Mouse (Mus musculus) kidney, adult 11 months (tissue): ENCODE measurements around the gene Brat1.
"Not testable (repeated sequence)": the region's sequence is repeated elsewhere in the genome, so short reads cannot be mapped to it uniquely, and the experiment has no call there.

Experiments used
- DNase-seq: peaks from one replicate; pipeline ENCODE4 v3.0.0; 2022

Brat1 gene

DNA sequence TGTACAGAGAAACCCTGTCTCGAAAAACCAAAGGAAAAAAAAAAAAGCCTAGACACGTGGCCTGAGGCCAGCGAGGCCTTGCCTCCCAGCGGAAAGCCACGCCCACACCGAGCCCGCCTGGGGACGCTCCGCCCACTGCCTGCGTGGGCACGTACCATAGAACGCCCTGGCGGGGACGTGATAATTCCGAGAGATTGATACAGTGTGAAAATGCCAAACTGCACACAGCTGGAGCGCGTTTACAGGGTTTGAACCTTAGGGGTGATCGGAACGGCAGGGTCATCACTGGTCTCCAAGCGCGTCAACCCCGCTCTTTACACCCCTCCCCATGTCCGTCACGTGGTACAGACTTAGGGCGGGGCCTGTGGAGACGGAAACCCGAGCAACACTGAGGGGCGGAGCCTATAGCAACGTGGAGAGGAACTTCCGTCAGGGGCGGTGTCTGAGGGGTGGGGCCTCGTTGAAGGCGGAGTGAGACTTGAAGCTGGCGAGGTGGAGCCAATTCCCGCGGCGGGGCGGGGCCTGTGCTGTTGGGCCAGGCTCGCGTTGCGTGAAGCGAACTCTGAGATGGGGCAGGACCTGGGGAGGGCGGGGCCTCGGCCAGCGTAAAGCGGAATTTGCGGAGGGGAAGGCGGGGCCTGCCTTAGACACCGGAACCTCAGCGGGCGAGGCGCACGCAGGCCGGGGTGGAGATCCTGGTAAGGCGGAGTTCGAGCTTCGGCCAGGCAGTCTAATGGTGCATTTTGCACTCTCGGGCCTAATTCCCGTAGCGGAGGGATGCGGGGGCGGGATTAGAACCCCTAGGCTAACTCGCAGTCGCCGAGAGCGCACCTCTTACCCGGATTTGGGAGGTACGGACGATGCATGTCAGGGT is at the start of gene Brat1:
TSS of gene Brat1 (plus strand) at position 634 of the 874 bp plus-strand sequence.
- peak; percentile 100 for DNase-seq

GRCm38 (mm10) chr5:140659607-140660272 is 45.1 kb upstream of the Brat1 start:
- no peak for DNase-seq

DNA sequence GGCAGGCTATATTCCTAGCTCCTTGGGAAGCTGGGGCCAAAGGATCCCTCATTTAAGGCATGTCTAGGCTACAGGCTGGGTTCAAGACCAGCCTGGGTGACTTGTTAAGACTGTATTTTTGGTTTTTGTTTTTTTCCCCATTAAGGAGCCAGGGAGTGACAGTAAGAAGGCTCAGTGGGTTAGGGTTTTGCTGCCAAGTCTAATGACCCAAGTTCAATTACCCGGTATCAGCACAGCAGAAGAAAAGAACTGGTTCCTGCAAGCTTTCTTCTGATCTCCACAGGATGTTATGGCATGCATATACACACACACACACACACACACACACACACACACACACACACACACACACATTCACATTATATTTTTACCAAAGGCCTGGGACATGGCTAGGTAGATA is 44.4 kb upstream of the Brat1 start:
- DNase-seq = no peak

GRCm38 (mm10) chr5:140661427-140661826 is 43.4 kb upstream of the Brat1 start:
- no peak for DNase-seq

DNA sequence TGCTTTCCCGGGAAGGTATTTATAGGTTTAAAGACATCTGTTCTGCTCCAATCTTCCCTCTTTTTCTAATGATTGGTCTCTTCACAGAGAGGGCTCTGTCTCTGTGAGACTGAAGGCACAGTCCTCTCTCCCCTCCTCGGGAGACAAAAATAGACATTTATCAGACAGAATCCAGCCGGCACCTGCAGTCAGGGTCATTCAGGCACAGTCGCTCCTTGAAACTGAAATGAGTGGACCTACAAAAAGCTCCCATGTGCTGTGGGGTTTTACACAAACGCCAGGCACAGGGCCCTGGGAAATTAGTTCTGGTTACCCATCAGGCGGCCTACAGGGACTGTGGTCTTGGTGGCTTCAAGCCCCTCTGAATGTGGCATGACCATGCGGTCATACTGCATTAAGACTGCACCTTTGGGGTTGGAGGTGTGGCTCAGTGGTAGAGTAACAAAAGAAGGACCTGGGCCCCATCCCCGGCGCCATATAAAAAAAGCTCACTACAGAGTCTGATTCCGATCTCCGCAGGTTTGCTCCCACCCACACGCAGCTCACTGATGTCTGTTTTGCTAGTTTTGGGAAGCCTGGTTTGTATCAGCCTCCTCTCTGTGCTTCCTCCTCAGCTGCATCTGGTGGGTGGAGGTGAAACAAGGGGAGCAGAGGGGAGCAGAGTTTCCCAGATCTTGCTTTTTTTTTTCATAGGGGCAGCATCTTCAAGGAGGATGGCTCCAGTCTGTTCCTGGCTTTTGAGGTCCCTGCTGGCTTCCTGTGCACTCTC is 42.8 kb upstream of the Brat1 start:
- DNase-seq = no peak

DNA sequence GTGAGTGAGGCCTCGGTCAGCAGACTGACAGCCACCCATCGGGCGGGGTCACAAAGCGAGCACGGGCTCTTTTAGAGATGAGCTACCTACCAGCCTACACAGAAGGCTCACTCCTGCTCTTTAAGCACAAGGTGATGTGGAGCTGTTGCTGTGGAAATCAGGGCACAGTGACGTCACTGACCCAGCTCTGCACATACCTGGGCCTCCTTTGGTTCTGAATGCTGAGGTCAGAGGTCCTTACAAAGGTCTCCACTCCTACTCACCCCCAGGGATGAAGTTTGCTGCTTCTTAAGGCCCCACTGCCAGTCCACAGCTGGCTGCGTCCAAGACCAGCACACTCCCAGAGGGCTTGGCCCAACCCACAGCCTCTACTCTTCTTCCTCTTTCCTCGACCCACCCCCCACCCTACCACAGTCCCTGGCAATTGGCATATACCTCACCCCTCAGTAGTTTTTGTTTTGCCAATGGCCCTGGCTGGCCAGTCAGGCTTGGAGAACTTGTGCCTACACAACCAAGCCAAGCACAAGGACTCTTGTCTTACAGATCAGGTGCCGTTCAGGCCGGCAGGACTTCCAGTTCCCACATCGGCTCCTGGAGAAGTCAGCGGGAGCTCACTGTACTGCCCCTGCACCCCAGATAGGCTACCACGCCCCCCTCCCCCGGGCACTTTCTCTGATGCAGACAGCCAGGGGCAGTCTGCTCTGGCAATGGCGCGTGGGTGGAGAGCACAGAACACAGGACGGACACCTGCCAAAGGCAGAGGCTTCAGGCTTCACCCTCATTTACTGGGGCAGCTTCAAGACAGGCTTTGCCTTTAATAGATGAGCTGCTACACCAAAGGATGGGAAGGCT is 41.8 kb upstream of the Brat1 start:
- no peak for DNase-seq

- DNase-seq = peak; percentile 42
Observed at GRCm38 (mm10) chr5:140663621-140664180, 41.1 kb upstream of the Brat1 start.

GRCm38 (mm10) chr5:140672115-140672514 is 32.7 kb upstream of the Brat1 start:
- no peak for DNase-seq

GRCm38 (mm10) chr5:140672603-140673002 is 32.2 kb upstream of the Brat1 start:
- DNase-seq = not testable (repeated sequence)

DNA sequence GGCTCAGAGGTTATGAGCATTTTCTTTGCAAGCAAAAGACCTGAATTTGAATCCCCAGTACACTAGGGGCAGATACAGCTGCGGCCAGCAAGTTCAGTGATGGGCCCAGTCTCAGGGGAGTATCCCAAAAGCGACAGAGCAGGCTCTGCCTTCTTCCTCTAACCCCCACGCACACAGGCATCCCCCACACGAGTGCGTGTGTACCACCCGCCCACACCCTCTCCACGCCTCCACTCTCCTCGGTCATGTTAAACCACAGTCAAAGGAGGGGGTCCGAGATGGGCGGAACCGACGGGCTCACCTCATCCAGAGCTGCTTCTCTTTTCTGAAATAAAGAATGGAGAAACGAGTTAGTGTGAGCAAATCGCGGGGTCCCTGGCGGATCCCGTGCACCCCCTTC is 30.8 kb upstream of the Brat1 start:
- DNase-seq = no peak

- DNase-seq = no peak
Observed at GRCm38 (mm10) chr5:140675079-140675478, 29.7 kb upstream of the Brat1 start.

DNA sequence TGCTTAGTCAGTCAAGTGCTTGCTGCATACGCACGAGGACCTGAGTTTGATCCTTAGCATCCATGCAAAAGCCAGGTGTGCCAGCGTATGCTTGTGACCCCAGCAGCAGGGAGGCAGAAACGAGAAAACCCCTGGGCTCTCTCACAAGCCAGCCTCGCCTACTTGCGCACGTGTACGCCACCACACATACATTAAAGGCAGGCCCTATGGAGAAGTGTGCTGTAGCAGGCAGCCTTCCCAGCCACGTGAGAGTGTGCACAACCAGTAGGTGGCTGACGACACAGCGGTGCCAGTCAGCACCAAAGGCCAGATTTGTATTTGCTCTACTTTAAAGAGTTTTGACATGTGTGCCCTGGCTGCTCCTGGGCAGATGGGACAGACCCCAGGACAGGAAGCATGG is 29.2 kb upstream of the Brat1 start:
- no peak for DNase-seq

DNA sequence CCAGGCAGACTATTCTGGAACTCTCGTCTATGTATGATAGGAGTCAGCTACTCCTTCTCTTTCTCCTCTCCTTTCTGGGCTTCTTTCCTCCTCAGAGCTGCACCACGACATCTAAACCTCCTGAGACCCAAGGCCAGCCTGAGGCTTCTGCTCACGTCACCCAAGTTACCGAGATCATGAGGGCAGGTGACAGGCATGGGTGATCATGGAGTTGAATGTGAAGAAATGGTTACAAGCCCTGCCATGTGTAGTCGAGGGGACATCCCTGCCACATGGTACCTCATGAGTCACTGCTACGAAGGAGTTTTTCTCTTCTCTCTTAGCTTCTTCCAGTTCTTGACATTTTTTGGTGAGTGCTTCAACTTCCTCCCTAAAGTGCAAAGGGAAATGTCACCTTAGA is 27.7 kb upstream of the Brat1 start:
- no peak for DNase-seq

DNA sequence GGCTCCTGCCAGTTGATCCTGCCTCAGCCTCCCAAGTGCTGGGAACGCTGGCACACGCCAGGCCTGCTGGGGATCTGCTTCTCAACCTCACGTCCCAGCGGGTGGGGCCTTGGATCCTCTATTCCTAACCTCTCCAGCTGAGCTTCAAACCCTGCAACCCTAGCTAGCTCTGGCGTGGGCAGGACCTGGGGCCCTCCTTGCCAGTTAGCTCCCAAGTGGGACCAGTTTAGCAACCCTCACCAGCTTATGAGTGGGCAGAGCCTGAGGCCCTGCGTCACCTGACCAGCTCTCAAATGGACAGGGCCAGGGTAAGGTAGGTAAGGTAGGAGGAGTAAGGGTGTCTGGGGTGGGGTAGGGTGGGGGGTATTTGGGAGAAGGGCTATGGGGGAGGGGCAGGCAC is 24.8 kb upstream of the Brat1 start:
- DNase-seq = no peak

GRCm38 (mm10) chr5:140680950-140681349 is 23.9 kb upstream of the Brat1 start:
- DNase-seq = no peak

DNA sequence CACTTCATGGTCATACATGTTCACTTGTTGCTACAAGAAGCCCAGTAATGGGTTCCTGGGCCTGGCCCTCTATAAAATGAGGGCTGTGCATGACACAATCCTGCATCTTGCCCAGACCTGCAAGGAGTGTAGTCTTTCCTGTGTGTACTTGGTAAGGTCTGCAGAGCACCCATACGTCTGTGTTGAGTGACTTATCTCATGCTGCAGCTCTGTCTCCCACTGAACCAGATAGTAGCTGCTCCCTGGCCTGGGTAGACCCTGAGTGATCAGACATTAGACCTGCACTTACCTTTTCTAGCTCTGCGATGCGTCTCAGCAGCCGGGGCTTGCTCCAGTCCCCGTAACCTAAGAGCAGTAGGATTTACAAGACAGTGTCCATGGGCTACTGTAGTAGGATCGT is 22.7 kb upstream of the Brat1 start:
- DNase-seq = no peak

- peak; percentile 13 for DNase-seq
Observed at GRCm38 (mm10) chr5:140684343-140685148, 20.3 kb upstream of the Brat1 start.

- no peak for DNase-seq
Observed at GRCm38 (mm10) chr5:140688434-140688833, 16.4 kb upstream of the Brat1 start.

DNA sequence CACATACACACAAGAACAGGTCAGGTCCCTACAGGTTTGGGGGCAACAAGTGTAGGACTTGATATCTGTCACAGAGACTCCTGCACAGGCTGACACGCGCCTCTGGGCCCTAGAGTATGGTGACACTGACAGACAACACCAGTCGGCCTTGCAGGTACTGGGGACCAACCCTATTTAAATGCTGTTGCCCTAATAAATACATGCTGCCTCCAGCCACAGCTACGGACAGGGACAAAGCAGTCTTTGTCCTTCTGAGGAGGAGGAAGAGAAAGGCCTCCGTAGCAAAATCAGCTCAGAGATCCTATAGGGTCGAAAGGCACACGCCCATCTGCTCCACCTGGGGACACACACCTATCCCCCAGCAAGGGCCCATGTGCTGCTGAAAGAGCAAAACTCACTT is 8.8 kb upstream of the Brat1 start:
- no peak for DNase-seq

DNA sequence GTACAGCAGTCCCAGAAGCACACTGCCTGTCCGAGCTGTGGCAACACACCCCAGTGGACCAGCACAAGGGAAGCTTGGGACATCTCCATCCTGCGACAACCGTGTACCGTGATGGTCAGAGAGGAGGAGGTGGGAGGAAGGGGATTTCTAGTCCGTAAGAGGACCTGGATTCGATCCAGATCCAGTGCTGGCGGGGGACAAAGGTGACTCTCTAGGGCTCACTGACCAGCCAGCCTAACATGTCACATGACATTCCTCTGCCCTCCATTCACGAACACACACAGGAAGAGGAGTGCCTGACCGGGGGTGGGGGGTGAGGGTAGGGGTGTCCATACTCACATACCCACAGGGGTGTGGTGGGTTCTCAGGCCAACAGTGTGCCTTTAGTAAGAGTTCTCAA is 5.0 kb upstream of the Brat1 start:
- DNase-seq = peak; percentile 76

- DNase-seq = no peak
Observed at GRCm38 (mm10) chr5:140701661-140702060, 3.1 kb upstream of the Brat1 start.
